Mouse (Mus musculus): Measurements from ENCODE around the gene Gm38392.

DNA sequence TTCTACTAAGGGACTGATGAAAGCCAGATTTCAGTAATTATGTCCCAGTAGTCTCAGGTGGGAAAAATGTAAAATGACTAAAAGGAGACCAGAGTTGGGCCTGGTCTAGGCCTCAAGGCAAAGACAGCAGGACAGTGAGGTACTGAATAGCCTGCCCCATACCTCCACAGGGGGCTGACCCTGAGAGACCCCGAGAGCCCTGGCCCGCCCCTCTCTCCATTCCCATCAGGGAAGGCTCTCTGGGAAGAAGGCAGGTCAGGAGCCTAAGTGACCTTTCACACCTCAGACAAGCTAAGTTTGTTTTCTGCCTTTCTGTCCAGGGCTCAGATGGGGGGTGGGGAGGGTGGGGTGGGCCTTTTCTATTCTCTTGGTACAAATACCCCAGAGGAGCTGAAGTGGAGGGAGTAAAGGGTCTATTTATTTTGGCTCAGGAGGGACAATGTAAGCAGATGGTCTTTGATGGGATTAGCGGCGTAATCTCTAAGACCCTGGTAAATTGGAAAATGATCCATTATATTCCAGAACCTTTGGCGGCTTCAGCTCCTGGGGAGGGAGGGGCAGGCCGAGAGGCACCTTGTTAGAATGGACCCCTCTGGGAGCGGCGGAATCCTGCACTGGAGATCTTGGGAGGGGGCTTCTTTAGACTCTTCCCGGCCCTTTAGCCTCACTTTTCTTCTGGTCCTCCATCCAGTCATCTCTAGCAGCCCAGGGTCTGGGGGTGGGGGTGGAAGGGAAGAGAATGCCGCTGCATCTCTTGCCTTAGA lies 89.1 kb downstream of the Gm38392 start:
- TF ChIP-seq CTCF (IDR thresholded peaks at IDR 0.05; ENCODE audit: insufficient read depth, low read length) (no peak), POLR2A (IDR thresholded peaks at IDR 0.05; ENCODE audit: borderline replicate concordance, extremely low read depth, low read depth, low read length) (no peak)

Data from lung, adult 2 months (tissue).